Mouse (Mus musculus) MEL (cell line): ENCODE measurements around the gene Aff1. TPM values are rescaled to one million over a fixed set of nuclear protein-coding genes. Genes with fewer than 3 reads are reported as not detected.

Experiments
- DNase-seq: peaks from one replicate; pipeline ENCODE4 v3.0.0; 2011; ENCODE audit warnings: low read depth, low spot score
- H3K27ac ChIP-seq: 2 replicates; pipeline ENCODE4 v1.5.1; 2012; ENCODE audit warnings: low read depth, mild to moderate bottlenecking, control low read depth, low read length, moderate library complexity; ENCODE audit not compliant: control insufficient read depth
- H3K27me3 ChIP-seq, 2 experiments: fragments of 150-350 bp in 1 of 2; sonication (generic) in 1 of 2; 2 replicates each; pipeline ENCODE4 v1.6.1; 2012; ENCODE audit warnings: low read length in 2 of 2, mild to moderate bottlenecking in 2 of 2, improper control_type of control experiment in 1 of 2, moderate library complexity in 1 of 2; ENCODE audit not compliant: insufficient read depth in 2 of 2, control insufficient read depth in 1 of 2
- H3K36me3 ChIP-seq, 2 experiments: 2 replicates each; pipeline ENCODE4 v1.6.1; 2012 to 2014; ENCODE audit warnings: low read length in 2 of 2, improper control_type of control experiment in 1 of 2, inconsistent platforms in 1 of 2, mild to moderate bottlenecking in 1 of 2; ENCODE audit not compliant: insufficient read depth in 2 of 2, control insufficient read depth in 1 of 2
- H3K4me1 ChIP-seq, 2 experiments: fragments of 150-350 bp in 1 of 2; sonication (generic) in 1 of 2; 2 replicates each; pipeline ENCODE4 v1.6.1; 2012; ENCODE audit warnings: low read length in 2 of 2, improper control_type of control experiment in 1 of 2, mild to moderate bottlenecking in 1 of 2; ENCODE audit not compliant: insufficient read depth in 2 of 2, control insufficient read depth in 1 of 2
- H3K4me3 ChIP-seq, 2 experiments: fragments of 150-350 bp in 1 of 2; sonication (generic) in 1 of 2; 2 replicates each; pipeline ENCODE4 v1.5.1; 2012; ENCODE audit warnings: low read depth in 2 of 2, low read length in 2 of 2, mild to moderate bottlenecking in 2 of 2, moderate library complexity in 2 of 2, control low read depth in 1 of 2, improper control_type of control experiment in 1 of 2; ENCODE audit not compliant: control insufficient read depth in 1 of 2, insufficient read depth in 1 of 2
- H3K79me2 ChIP-seq: 2 replicates; pipeline ENCODE4 v1.6.1; 2012; ENCODE audit warnings: mild to moderate bottlenecking, low read length, moderate library complexity; ENCODE audit not compliant: control insufficient read depth, poor library complexity, insufficient read depth
- H3K9ac ChIP-seq: 2 replicates; pipeline ENCODE4 v1.6.1; 2012; ENCODE audit warnings: low read depth, mild to moderate bottlenecking, control low read depth, low read length, moderate library complexity; ENCODE audit not compliant: control insufficient read depth, poor library complexity, severe bottlenecking
- H3K9me3 ChIP-seq: fragments of 150-350 bp; sonication (generic); replicated peaks from 2 replicates; pipeline ENCODE4 v1.6.1; 2012; ENCODE audit warnings: mild to moderate bottlenecking, low read length, improper control_type of control experiment, moderate library complexity; ENCODE audit not compliant: insufficient read depth
- CHD1 ChIP-seq: IDR thresholded peaks from 2 replicates; pipeline ENCODE4 v1.6.1; 2012; ENCODE audit warnings: low read depth, mild to moderate bottlenecking, inconsistent platforms, low read length, improper control_type of control experiment
- CHD2 ChIP-seq: IDR thresholded peaks from 2 replicates; pipeline ENCODE4 v1.6.1; 2011; ENCODE audit warnings: low read length, improper control_type of control experiment
- CTCF ChIP-seq, 3 experiments: IDR thresholded peaks in 2 of 3; conservative IDR thresholded peaks in 1 of 3; 2 replicates each; pipeline ENCODE4 v1.5.1; 2011 to 2012; ENCODE audit warnings: low read length in 3 of 3, low read depth in 2 of 3, mild to moderate bottlenecking in 2 of 3, improper control_type of control experiment in 1 of 3, inconsistent platforms in 1 of 3, mixed read lengths in 1 of 3, moderate library complexity in 1 of 3; ENCODE audit not compliant: control insufficient read depth in 1 of 3, insufficient read depth in 1 of 3, poor library complexity in 1 of 3, severe bottlenecking in 1 of 3
- E2F4 ChIP-seq: IDR thresholded peaks from 2 replicates; pipeline ENCODE4 v1.6.1; 2011; ENCODE audit warnings: low read depth, low read length, improper control_type of control experiment, borderline replicate concordance
- EP300 ChIP-seq, 2 experiments: IDR thresholded peaks; 2 replicates each; pipeline ENCODE4 v1.6.1; 2011; ENCODE audit warnings: improper control_type of control experiment in 2 of 2, low read length in 2 of 2, low read depth in 1 of 2, mild to moderate bottlenecking in 1 of 2
- ETS1 ChIP-seq: IDR thresholded peaks from 2 replicates; pipeline ENCODE4 v1.6.1; 2012; ENCODE audit warnings: low read depth, mild to moderate bottlenecking, inconsistent platforms, low read length, improper control_type of control experiment, moderate library complexity
- GATA1 ChIP-seq: IDR thresholded peaks from 2 replicates; pipeline ENCODE4 v1.6.1; 2011; ENCODE audit warnings: low read depth, low read length, improper control_type of control experiment
- HCFC1 ChIP-seq: IDR thresholded peaks from 2 replicates; pipeline ENCODE4 v1.6.1; 2012; ENCODE audit warnings: low read depth, mild to moderate bottlenecking, inconsistent platforms, low read length, improper control_type of control experiment, moderate library complexity
- KAT2A ChIP-seq: conservative IDR thresholded peaks from 2 replicates; pipeline ENCODE4 v1.6.1; 2012; ENCODE audit warnings: low read depth, low read length, improper control_type of control experiment, inconsistent platforms
- MAFK ChIP-seq: IDR thresholded peaks from 2 replicates; pipeline ENCODE4 v1.6.1; 2011; ENCODE audit warnings: low read depth, mild to moderate bottlenecking, low read length, improper control_type of control experiment, borderline replicate concordance
- MAX ChIP-seq: IDR thresholded peaks from 2 replicates; pipeline ENCODE4 v1.6.1; 2011; ENCODE audit warnings: low read length, improper control_type of control experiment
- MEF2A ChIP-seq: IDR thresholded peaks from 2 replicates; pipeline ENCODE4 v1.6.1; 2014; ENCODE audit warnings: low read depth, mild to moderate bottlenecking, inconsistent platforms, low read length, improper control_type of control experiment; ENCODE audit not compliant: poor library complexity, insufficient replicate concordance, severe bottlenecking; ENCODE audit errors: extremely low read depth
- MYB ChIP-seq: IDR thresholded peaks from 2 replicates; pipeline ENCODE4 v1.6.1; 2011; ENCODE audit warnings: mild to moderate bottlenecking, low read depth, low read length, improper control_type of control experiment
- MYC ChIP-seq: IDR thresholded peaks from 2 replicates; pipeline ENCODE4 v1.6.1; 2011; ENCODE audit warnings: low read depth, mild to moderate bottlenecking, low read length, improper control_type of control experiment, moderate library complexity
- NRF1 ChIP-seq: IDR thresholded peaks from 2 replicates; pipeline ENCODE4 v1.6.1; 2014; ENCODE audit warnings: low read depth, mild to moderate bottlenecking, inconsistent platforms, low read length, improper control_type of control experiment, moderate library complexity; ENCODE audit not compliant: poor library complexity, insufficient read depth, severe bottlenecking
- POLR2AphosphoS2 ChIP-seq: IDR thresholded peaks from 2 replicates; pipeline ENCODE4 v1.6.1; 2011; ENCODE audit warnings: low read length, improper control_type of control experiment
- POLR2AphosphoS5 ChIP-seq: IDR thresholded peaks from 2 replicates; pipeline ENCODE4 v1.6.1; 2012; ENCODE audit warnings: low read depth, borderline replicate concordance, mild to moderate bottlenecking, inconsistent platforms, low read length, moderate library complexity, mixed read lengths
- RCOR1 ChIP-seq: IDR thresholded peaks from 2 replicates; pipeline ENCODE4 v1.6.1; 2012; ENCODE audit warnings: low read depth, mild to moderate bottlenecking, inconsistent platforms, low read length, improper control_type of control experiment
- TAL1 ChIP-seq: IDR thresholded peaks from 2 replicates; pipeline ENCODE4 v1.6.1; 2012; ENCODE audit warnings: mild to moderate bottlenecking, inconsistent platforms, low read length, moderate library complexity, mixed read lengths
- TBP ChIP-seq: IDR thresholded peaks from 2 replicates; pipeline ENCODE4 v1.8.0; 2011; ENCODE audit warnings: low read depth, low read length, improper control_type of control experiment
- TCF12 ChIP-seq: IDR thresholded peaks from 2 replicates; pipeline ENCODE4 v1.6.1; 2014; ENCODE audit warnings: low read depth, mild to moderate bottlenecking, inconsistent platforms, low read length, improper control_type of control experiment, moderate library complexity
- UBTF ChIP-seq: IDR thresholded peaks from 2 replicates; pipeline ENCODE4 v1.6.1; 2012; ENCODE audit warnings: low read depth, mild to moderate bottlenecking, inconsistent platforms, low read length, improper control_type of control experiment, moderate library complexity, borderline replicate concordance; ENCODE audit not compliant: insufficient read depth
- USF2 ChIP-seq, 2 experiments: IDR thresholded peaks; 2 replicates each; pipeline ENCODE4 v1.6.1; 2011 to 2012; ENCODE audit warnings: improper control_type of control experiment in 2 of 2, low read length in 2 of 2, borderline replicate concordance in 1 of 2, inconsistent platforms in 1 of 2, low read depth in 1 of 2, mild to moderate bottlenecking in 1 of 2; ENCODE audit not compliant: insufficient read depth in 1 of 2
- ZNF384 ChIP-seq: IDR thresholded peaks from 2 replicates; pipeline ENCODE4 v1.6.1; 2012; ENCODE audit warnings: low read depth, mild to moderate bottlenecking, inconsistent platforms, low read length, improper control_type of control experiment
- polyA plus RNA-seq, 2 experiments: library from polyadenylated mRNA; stranded (reverse) in 1 of 2; unstranded in 1 of 2; fragments of >175 nt in 1 of 2; fragments of >200 nt in 1 of 2; gene quantifications; 2 replicates each; pipeline versions ENCODE4 v1.2.1 to v1.2.4; 2012; ENCODE audit warnings: low replicate concordance in 2 of 2, low read depth in 1 of 2; ENCODE audit not compliant: insufficient read length in 2 of 2, insufficient read depth in 1 of 2, missing spikeins in 1 of 2
- total RNA-seq: library from RNA; depleted of rRNA; stranded (reverse); fragments of 300-350 nt; gene quantifications from 2 replicates; pipeline ENCODE4 v1.2.3, GENCODE M21; 2012

Gene Aff1
- total and polyA plus RNA-seq, 3 experiments, result 5.4 to 13.4 TPM; not detected in 1

- DNase-seq, result no peak
- peaks cover 0 to 1% of the 10 kb centered on the region in 2 experiments; a peak in 1 of 4 replicates for H3K27me3 ChIP-seq
- TF ChIP-seq POLR2AphosphoS5 (no peak), E2F4 (no peak), RCOR1 (no peak), MEF2A (no peak), NRF1 (no peak), MYB (no peak), CTCF (IDR thresholded peaks at IDR 0.05 in 2 of 3, conservative IDR thresholded peaks at IDR 0.05 in 1 of 3; ENCODE audit: control insufficient read depth in 1 of 3, insufficient read depth in 1 of 3, low read depth in 2 of 3, low read length in 3 of 3, poor library complexity in 1 of 3, severe bottlenecking in 1 of 3) (no peak), USF2 (IDR thresholded peaks at IDR 0.05; ENCODE audit: borderline replicate concordance in 1 of 2, insufficient read depth in 1 of 2, low read depth in 1 of 2, low read length in 2 of 2) (no peak), CHD2 (no peak), TAL1 (no peak), MYC (no peak), UBTF (no peak), ETS1 (no peak)
- TF ChIP-seq, all 39 proteins: peak for 0
- peaks cover 0 to 17% of the 10 kb centered on the region in 2 experiments; a peak in 2 of 4 replicates for H3K36me3 ChIP-seq
- no peak overlapping the region for H3K27ac ChIP-seq
- H3K9me3 ChIP-seq, result no peaks in the 10 kb centered on the region
- no peaks in the 10 kb centered on the region for H3K79me2 ChIP-seq
- H3K9ac ChIP-seq, result no peak overlapping the region
- H3K4me1 ChIP-seq, result peaks cover 6 to 8% of the 10 kb centered on the region in 2 experiments
- no peak overlapping the region for H3K4me3 ChIP-seq
Measured at GRCm38 (mm10) chr5:103716824-103717342, 24.7 kb downstream of the Aff1 start.

GRCm38 (mm10) chr5:103719131-103719530, 27.0 kb downstream of the Aff1 start:
- Histone ChIP-seq H3K79me2 (no peaks in the 10 kb centered on the region), H3K4me1 (peaks cover 3 to 8% of the 10 kb centered on the region in 2 experiments; a peak in 3 of 4 replicates), H3K27me3 (no peaks in the 10 kb centered on the region), H3K27ac (no peak overlapping the region), H3K4me3 (no peak overlapping the region), H3K9me3 (no peaks in the 10 kb centered on the region), H3K9ac (no peak overlapping the region), H3K36me3 (peaks cover 0 to 14% of the 10 kb centered on the region in 2 experiments; a peak in 2 of 4 replicates)
- peak; percentile 27; the same call in 1 of the 2 replicates for TF ChIP-seq ETS1
- TF ChIP-seq CHD1, result no peak
- TF ChIP-seq MAFK, result 0 out of 2 replicates have a peak, but pooled peaks have one; percentile 14
- TF ChIP-seq TAL1, result peak; percentile 42
- no peak for TF ChIP-seq TBP
- TF ChIP-seq ZNF384, result no peak
- TF ChIP-seq GATA1, result peak; percentile 90
- TF ChIP-seq POLR2AphosphoS2, result no peak
- peak; percentile 95 for TF ChIP-seq RCOR1
- TF ChIP-seq EP300 (IDR thresholded peaks at IDR 0.05; ENCODE audit: low read depth in 1 of 2, low read length in 2 of 2), result peak; percentile 72 to 76
- TF ChIP-seq HCFC1, result no peak
- no peak for TF ChIP-seq KAT2A
- peak; percentile 37; the same call in 1 of the 2 replicates for TF ChIP-seq TCF12
- no peak for TF ChIP-seq MAX
- peak; percentile 69 for DNase-seq
